11 mouse cellular contexts compared by ENCODE assay signal in the genomic region with DNA sequence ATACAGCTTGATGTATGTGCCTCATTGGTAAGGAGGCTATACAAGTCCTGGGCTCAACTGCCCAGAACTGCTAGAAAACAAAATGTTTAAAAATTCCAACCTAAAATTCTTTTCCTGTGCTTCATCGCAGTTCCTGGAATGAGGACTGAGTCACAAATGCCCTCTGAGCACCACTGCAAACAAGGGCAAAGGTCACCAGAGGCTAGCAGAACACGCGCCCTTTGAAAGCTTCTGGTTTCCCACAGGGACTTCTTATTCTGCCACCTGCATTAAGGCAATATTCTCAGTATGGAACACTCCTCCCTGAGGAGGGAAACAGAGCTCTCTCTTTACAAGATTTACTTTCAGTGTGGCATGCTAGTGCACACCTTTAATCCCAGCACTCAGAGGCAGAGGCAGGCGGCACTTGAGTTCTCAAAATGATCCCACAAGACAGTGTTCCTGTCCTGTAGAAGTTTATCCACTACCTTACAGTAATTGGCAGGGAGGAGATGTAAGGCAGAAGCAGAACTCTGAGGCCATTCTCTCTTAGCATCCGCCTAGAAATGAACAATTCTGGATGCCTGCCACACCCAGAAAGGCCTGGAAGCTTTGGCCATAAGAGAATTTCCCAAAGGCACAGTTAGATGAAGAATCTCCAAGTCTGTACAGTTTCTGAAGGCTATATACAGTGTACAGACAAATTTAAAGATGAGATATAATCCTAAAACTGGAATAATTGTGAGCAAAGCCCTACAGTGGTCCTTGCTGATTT. TPM values are rescaled to one million over a fixed set of nuclear protein-coding genes. Genes with fewer than 3 reads are reported as not detected.
A peak's percentile ranks its signal among the peaks of the same experiment; 100 is the strongest.
DNase-seq lines count a peak whose midpoint lies in the region; TF ChIP-seq lines count a peak whose summit lies in the region.
"Had no signal": no experiment of that assay in that cellular context is flagged by ENCODE, and none has a peak within 500 bp of the region (broad histone marks: within the 10 kb centered on the region; RNA-seq: fewer than 3 reads in every experiment).

No protein-coding gene starts in this region.

- TF ChIP-seq CTCF in layer of hippocampus, adult 2 months (conservative IDR thresholded peaks at IDR 0.05), result no peak

- peak; percentile 31 to 79 for DNase-seq in adrenal gland, adult (ENCODE audit: inconsistent age in 2 of 2, low spot score in 1 of 2)
- DNase-seq in adrenal gland, adult 8-10 months, result no peak
- DNase-seq in layer of hippocampus, adult 2 months (ENCODE audit: low spot score in 2 of 2), result no peak
- no peak for DNase-seq in layer of hippocampus, postnatal 25 days (ENCODE audit: extremely low spot score in 1 of 2, low spot score in 1 of 2)
- DNase-seq in embryo, embryonic 11 days, result peak; percentile 12
- peak; percentile 50 to 62 for DNase-seq in kidney, postnatal 25 days
- no peak for DNase-seq in right cerebral cortex, postnatal 4 days
- DNase-seq in left cerebral cortex, adult 9 months (ENCODE audit: low spot score in 2 of 2), result no peak
- DNase-seq: left cerebral cortex, postnatal 4 days had no signal

- peak overlapping the region; percentile 33; the same call in 1 of the 2 replicates for H3K27ac ChIP-seq in layer of hippocampus, adult 2 months
- H3K27ac ChIP-seq: embryonic facial prominence, embryonic 13.5 days; stomach, embryonic 15.5 days had no signal

- H3K4me3 ChIP-seq in layer of hippocampus, adult 2 months, result no peak overlapping the region
- H3K4me3 ChIP-seq: embryonic facial prominence, embryonic 13.5 days; stomach, embryonic 15.5 days had no signal

RNA-seq across cellular contexts. Expression of a gene that starts 56.1 kb away (rescaled TPM):
- 100 to 1,000 TPM; 290 to 336 (median 317) TPM for total RNA-seq in adrenal gland, adult 8-10 months (2022)
- total RNA-seq in layer of hippocampus, adult 2 months (2021), result 100 to 1,000 TPM; 564 to 576 TPM
- total RNA-seq in layer of hippocampus, postnatal 25 days (2021), result 100 to 1,000 TPM; 558 to 629 TPM

Comparison
In these comparisons a context has a peak if more than half of its experiments do, and no peak if none do; other contexts are left out.
1. DNase-seq: peak in adrenal gland, adult (2 of 2), embryo, embryonic 11 days (single experiment) and kidney, postnatal 25 days (2 of 2); none in adrenal gland, adult 8-10 months (single experiment), layer of hippocampus, adult 2 months (0 of 2), layer of hippocampus, postnatal 25 days (0 of 2), right cerebral cortex, postnatal 4 days (single experiment) and left cerebral cortex, adult 9 months (0 of 2).